ENCODE assay signal across 24 mouse cellular contexts in genomic region chr9:13460012-13460411, GRCm38 (mm10). TPM values are rescaled to one million over a fixed set of nuclear protein-coding genes. Genes with fewer than 3 reads are reported as not detected.
DNase-seq lines count a peak whose midpoint lies in the region; ATAC-seq and TF ChIP-seq lines count a peak whose summit lies in the region.
"Had no signal": no experiment of that assay in that cellular context is flagged by ENCODE, and none has a peak within 500 bp of the region (broad histone marks: within the 10 kb centered on the region; RNA-seq: fewer than 3 reads in every experiment).

No protein-coding gene starts in this region.

- H3K4me3 ChIP-seq in heart, embryonic 12.5 days: no peak overlapping the region
- no peak overlapping the region for H3K4me3 ChIP-seq in limb, embryonic 11.5 days (ENCODE audit: low read depth, low read length)
- no peak overlapping the region for H3K4me3 ChIP-seq in limb, embryonic 10.5 days
- no peak overlapping the region for H3K4me3 ChIP-seq in limb, embryonic 12.5 days (replicated peaks)
- no peak overlapping the region for H3K4me3 ChIP-seq in limb, embryonic 14.5 days (replicated peaks; ENCODE audit: low read length)
- H3K4me3 ChIP-seq: embryonic facial prominence, embryonic 12.5 days; forebrain, embryonic 13.5 days; forebrain, embryonic 15.5 days had no signal

- H3K27me3 ChIP-seq in heart, embryonic 12.5 days (replicated peaks): no peaks in the 10 kb centered on the region
- H3K27me3 ChIP-seq in limb, embryonic 11.5 days (ENCODE audit: control insufficient read depth, insufficient read depth, low read length): no peaks in the 10 kb centered on the region
- H3K27me3 ChIP-seq in limb, embryonic 10.5 days (ENCODE audit: low read depth, poor library complexity, severe bottlenecking): no peaks in the 10 kb centered on the region
- H3K27me3 ChIP-seq in limb, embryonic 12.5 days: no peaks in the 10 kb centered on the region
- H3K27me3 ChIP-seq in limb, embryonic 14.5 days (ENCODE audit: control insufficient read depth, insufficient read depth, low read length): no peaks in the 10 kb centered on the region
- H3K27me3 ChIP-seq: embryonic facial prominence, embryonic 12.5 days; forebrain, embryonic 13.5 days; forebrain, embryonic 15.5 days had no signal

- TF ChIP-seq POLR2A in limb, embryonic 14.5 days (IDR thresholded peaks at IDR 0.05; ENCODE audit: borderline replicate concordance, extremely low read depth, insufficient read depth, insufficient read length): no peak

- DNase-seq in heart, adult 11 months: peak; percentile 44
- DNase-seq in limb, embryonic 11.5 days (ENCODE audit: low spot score): peak; percentile 49
- no peak for DNase-seq in limb, embryonic 10.5 days (ENCODE audit: low spot score)
- DNase-seq in limb, embryonic 14.5 days (ENCODE audit: low spot score): no peak
- no peak for DNase-seq in spleen, postnatal 4 days (ENCODE audit: low spot score in 2 of 2)
- no peak for DNase-seq in left cerebral cortex, adult 9 months (ENCODE audit: low spot score in 2 of 2)
- DNase-seq: adrenal gland, adult 2 months; adrenal gland, postnatal 10 days; adrenal gland, postnatal 25 days; cerebellum, adult 11 months; cerebellum, adult 18-20 months; cerebellum, adult 8-10 months; cerebellum, adult 9-11 months; cerebellum, postnatal 36 days; embryo, embryonic 11 days had no signal

- no peaks in the 10 kb centered on the region for H3K9me3 ChIP-seq in heart, embryonic 12.5 days (replicated peaks)
- no peaks in the 10 kb centered on the region for H3K9me3 ChIP-seq in limb, embryonic 11.5 days (ENCODE audit: control insufficient read depth, low read length)
- H3K9me3 ChIP-seq in limb, embryonic 10.5 days (replicated peaks): no peaks in the 10 kb centered on the region
- H3K9me3 ChIP-seq in limb, embryonic 12.5 days: no peaks in the 10 kb centered on the region
- no peaks in the 10 kb centered on the region for H3K9me3 ChIP-seq in limb, embryonic 14.5 days (ENCODE audit: control insufficient read depth, low read length)
- H3K9me3 ChIP-seq: embryonic facial prominence, embryonic 12.5 days; forebrain, embryonic 13.5 days; forebrain, embryonic 15.5 days had no signal

- H3K4me1 ChIP-seq in heart, embryonic 12.5 days (replicated peaks): peaks cover 23% of the 10 kb centered on the region
- peaks cover 4% of the 10 kb centered on the region; the same call in 1 of the 2 replicates for H3K4me1 ChIP-seq in limb, embryonic 11.5 days (ENCODE audit: control insufficient read depth, insufficient read depth, low read length)
- H3K4me1 ChIP-seq in limb, embryonic 10.5 days: peaks cover 2% of the 10 kb centered on the region; the same call in 1 of the 2 replicates
- H3K4me1 ChIP-seq in limb, embryonic 12.5 days (replicated peaks): peaks cover 27% of the 10 kb centered on the region
- peaks cover 20% of the 10 kb centered on the region for H3K4me1 ChIP-seq in limb, embryonic 14.5 days (ENCODE audit: control insufficient read depth, insufficient read depth, low read length)
- H3K4me1 ChIP-seq: forebrain, embryonic 15.5 days had no signal

- no peak overlapping the region for H3K9ac ChIP-seq in heart, embryonic 12.5 days
- H3K9ac ChIP-seq in limb, embryonic 11.5 days (ENCODE audit: low read length): no peak overlapping the region
- no peak overlapping the region for H3K9ac ChIP-seq in limb, embryonic 12.5 days (replicated peaks)
- no peak overlapping the region for H3K9ac ChIP-seq in limb, embryonic 14.5 days (ENCODE audit: low read depth, low read length, severe bottlenecking)
- H3K9ac ChIP-seq: embryonic facial prominence, embryonic 12.5 days; forebrain, embryonic 13.5 days; forebrain, embryonic 15.5 days had no signal

- WGBS in heart, embryonic 12.5 days: 83% methylated on average over 3 of the region's 3 CpGs
- 47% methylated on average over 3 of the region's 3 CpGs for WGBS in limb, embryonic 11.5 days
- WGBS in limb, embryonic 10.5 days: 62% methylated on average over 3 of the region's 3 CpGs
- 33% methylated on average over 3 of the region's 3 CpGs for WGBS in limb, embryonic 12.5 days
- WGBS in limb, embryonic 14.5 days: 27% methylated on average over 3 of the region's 3 CpGs

- no peak overlapping the region for H3K4me2 ChIP-seq in heart, embryonic 12.5 days
- H3K4me2 ChIP-seq in limb, embryonic 11.5 days (ENCODE audit: low read depth, severe bottlenecking): no peak overlapping the region
- no peak overlapping the region for H3K4me2 ChIP-seq in limb, embryonic 12.5 days
- no peak overlapping the region for H3K4me2 ChIP-seq in limb, embryonic 14.5 days (replicated peaks; ENCODE audit: low read depth, low read length, severe bottlenecking)
- H3K4me2 ChIP-seq: embryonic facial prominence, embryonic 12.5 days; forebrain, embryonic 13.5 days; forebrain, embryonic 15.5 days had no signal

- no peaks in the 10 kb centered on the region for H3K36me3 ChIP-seq in heart, embryonic 12.5 days
- no peaks in the 10 kb centered on the region for H3K36me3 ChIP-seq in limb, embryonic 11.5 days (ENCODE audit: control insufficient read depth, insufficient read depth, low read length)
- no peaks in the 10 kb centered on the region for H3K36me3 ChIP-seq in limb, embryonic 10.5 days
- no peaks in the 10 kb centered on the region for H3K36me3 ChIP-seq in limb, embryonic 12.5 days
- H3K36me3 ChIP-seq in limb, embryonic 14.5 days (ENCODE audit: control insufficient read depth, insufficient read depth, low read length): no peaks in the 10 kb centered on the region
- H3K36me3 ChIP-seq: embryonic facial prominence, embryonic 12.5 days; forebrain, embryonic 15.5 days had no signal

- H3K27ac ChIP-seq in heart, embryonic 12.5 days (ENCODE audit: poor library complexity, severe bottlenecking): no peak overlapping the region
- no peak overlapping the region for H3K27ac ChIP-seq in limb, embryonic 11.5 days (replicated peaks; ENCODE audit: low read depth, low read length)
- no peak overlapping the region for H3K27ac ChIP-seq in limb, embryonic 10.5 days
- peak overlapping the region; percentile 20 for H3K27ac ChIP-seq in limb, embryonic 12.5 days
- 0 out of 2 replicates have a peak overlapping the region, but pooled peaks have one; percentile 19 for H3K27ac ChIP-seq in limb, embryonic 14.5 days (replicated peaks; ENCODE audit: low read depth, low read length)
- H3K27ac ChIP-seq: embryonic facial prominence, embryonic 12.5 days; forebrain, embryonic 13.5 days; forebrain, embryonic 15.5 days had no signal

- ATAC-seq in heart, embryonic 12.5 days (ENCODE audit: insufficient number of reproducible peaks, low FRiP score): no peak
- 0 out of 2 replicates have a peak, but pooled peaks have one; percentile 54 for ATAC-seq in limb, embryonic 11.5 days (ENCODE audit: insufficient number of reproducible peaks, low FRiP score, low TSS enrichment, low read depth)
- peak; percentile 73; the same call in 1 of the 2 replicates for ATAC-seq in limb, embryonic 12.5 days (ENCODE audit: insufficient number of reproducible peaks, insufficient read depth, low FRiP score, low TSS enrichment, low read depth)
- peak; percentile 41; the same call in 1 of the 2 replicates for ATAC-seq in limb, embryonic 14.5 days (ENCODE audit: low FRiP score, low read depth)
- ATAC-seq: forebrain, embryonic 13.5 days; forebrain, embryonic 15.5 days had no signal

RNA-seq across cellular contexts. Expression of gene Gm17571, which starts 13.5 kb away (rescaled TPM):
- polyA plus RNA-seq in heart, embryonic 12.5 days (2016; fragmentation: Nextera tagmentation; extraction: Ambion mirVana): not detected in 2 replicates
- polyA plus RNA-seq in limb, embryonic 11.5 days (2014; fragmentation: Nextera tagmentation; extraction: Ambion mirVana): not detected in 2 replicates
- polyA plus RNA-seq in limb, embryonic 10.5 days (2016; fragmentation: Nextera tagmentation; extraction: Ambion mirVana): not detected in 2 replicates
- polyA plus RNA-seq in limb, embryonic 12.5 days (2016; fragmentation: Nextera tagmentation; extraction: Ambion mirVana): not detected in 2 replicates
- polyA plus RNA-seq in limb, embryonic 14.5 days (2012; rRNA removed): not detected in 2 replicates
- polyA plus RNA-seq in limb, embryonic 14.5 days (2014; fragmentation: Nextera tagmentation; extraction: Ambion mirVana): not detected in 2 replicates
- polyA plus RNA-seq: adrenal gland, adult 2 months; brain, embryonic 14.5 days; C2C12; embryonic facial prominence, embryonic 12.5 days; embryonic facial prominence, embryonic 14.5 days; forebrain, embryonic 11.5 days; forebrain, embryonic 13.5 days; forebrain, embryonic 15.5 days had no signal

Comparison
In these comparisons a context has a peak if more than half of its experiments do, and no peak if none do; other contexts are left out.
1. DNase-seq: peak in heart, adult 11 months (single experiment) and limb, embryonic 11.5 days (single experiment); none in limb, embryonic 10.5 days (single experiment), limb, embryonic 14.5 days (single experiment), spleen, postnatal 4 days (0 of 2) and left cerebral cortex, adult 9 months (0 of 2).
2. H3K27ac ChIP-seq: peak in limb, embryonic 12.5 days (single experiment) and limb, embryonic 14.5 days (single experiment); none in heart, embryonic 12.5 days (single experiment), limb, embryonic 11.5 days (single experiment) and limb, embryonic 10.5 days (single experiment).